In the genomic region with DNA sequence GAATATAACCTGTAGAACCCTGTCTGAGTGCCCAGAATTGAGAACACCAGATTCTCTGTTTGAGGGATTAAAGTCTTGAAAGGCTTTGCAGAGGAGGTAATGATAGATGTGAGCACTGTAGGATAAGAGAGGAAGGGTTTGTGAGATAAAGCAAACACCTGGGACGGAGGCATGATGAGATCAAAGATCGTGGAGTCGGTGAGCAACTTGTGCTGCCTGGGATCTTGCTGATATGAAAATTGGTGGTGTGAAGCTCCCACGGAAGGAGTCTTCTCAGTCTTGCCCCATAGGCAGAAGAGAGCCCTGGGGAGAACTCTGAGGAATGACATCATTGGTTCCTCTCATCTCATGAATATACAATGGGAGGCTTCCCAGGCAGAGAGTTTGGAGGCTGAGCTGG, we compare ENCODE assay signal across 28 mouse cellular contexts. TPM values are rescaled to one million over a fixed set of nuclear protein-coding genes. Genes with fewer than 3 reads are reported as not detected.
"Had no signal": no experiment of that assay in that cellular context is flagged by ENCODE, and none has a peak within 500 bp of the region (broad histone marks: within the 10 kb centered on the region; RNA-seq: fewer than 3 reads in every experiment).

No protein-coding gene starts in this region.

- H3K4me2 ChIP-seq: heart, embryonic 12.5 days; hindbrain, embryonic 12.5 days; hindbrain, embryonic 14.5 days; intestine, embryonic 15.5 days; limb, embryonic 13.5 days; limb, embryonic 15.5 days had no signal

- DNase-seq: gastrocnemius, adult 2 months; gastrocnemius, postnatal 10 days; gastrocnemius, postnatal 25 days; heart, adult 18-20 months; heart, postnatal 10 days; heart, postnatal 4 days; kidney, adult 18-20 months; kidney, adult 8-10 months; kidney, postnatal 10 days; kidney, postnatal 25 days; kidney, postnatal 4 days; left cerebral cortex, postnatal 4 days had no signal

- H3K4me1 ChIP-seq: heart, embryonic 10.5 days; intestine, embryonic 15.5 days; limb, embryonic 15.5 days had no signal

- H3K36me3 ChIP-seq: heart, embryonic 10.5 days; heart, embryonic 12.5 days; hindbrain, embryonic 10.5 days; hindbrain, embryonic 12.5 days; intestine, embryonic 15.5 days; limb, embryonic 13.5 days; limb, embryonic 15.5 days had no signal

- ATAC-seq: hindbrain, embryonic 16.5 days; inflammation-experienced regulatory T-cells, adult 6 months; intestine, embryonic 15.5 days; intestine, postnatal 0 days had no signal

- H3K4me3 ChIP-seq: gastrocnemius, adult 2 months; heart, embryonic 10.5 days; heart, embryonic 12.5 days; hindbrain, embryonic 10.5 days; hindbrain, embryonic 12.5 days; intestine, embryonic 15.5 days; layer of hippocampus, adult 2 months; left cerebral cortex, adult 2 months; limb, embryonic 13.5 days; limb, embryonic 15.5 days had no signal

- H3K27ac ChIP-seq: gastrocnemius, adult 2 months; heart, embryonic 10.5 days; hindbrain, embryonic 10.5 days; hindbrain, embryonic 12.5 days; hindbrain, embryonic 14.5 days; intestine, embryonic 15.5 days; layer of hippocampus, adult 2 months; left cerebral cortex, adult 2 months; limb, embryonic 13.5 days; limb, embryonic 15.5 days had no signal

- H3K27me3 ChIP-seq: hindbrain, embryonic 12.5 days; intestine, embryonic 15.5 days; limb, embryonic 13.5 days; limb, embryonic 15.5 days had no signal

- H3K9me3 ChIP-seq: heart, embryonic 10.5 days; heart, embryonic 12.5 days; hindbrain, embryonic 10.5 days; hindbrain, embryonic 12.5 days; intestine, embryonic 15.5 days; limb, embryonic 13.5 days; limb, embryonic 15.5 days had no signal

- H3K9ac ChIP-seq: heart, embryonic 12.5 days; hindbrain, embryonic 12.5 days; hindbrain, embryonic 14.5 days; intestine, embryonic 15.5 days; limb, embryonic 13.5 days; limb, embryonic 15.5 days had no signal

RNA-seq across cellular contexts. Expression of a gene that starts 7.1 kb away (rescaled TPM):
- total RNA-seq: granulocyte monocyte progenitor cell, adult 5-6 weeks; heart, adult 8-10 months; heart, postnatal 25 days had no signal

RNA-seq across cellular contexts. Expression of a gene that starts 27.3 kb away (rescaled TPM):
- polyA plus RNA-seq: inflammation-experienced regulatory T-cells, adult 6 months had no signal
